ENCODE assay signal across 9 mouse cellular contexts in the genomic region with DNA sequence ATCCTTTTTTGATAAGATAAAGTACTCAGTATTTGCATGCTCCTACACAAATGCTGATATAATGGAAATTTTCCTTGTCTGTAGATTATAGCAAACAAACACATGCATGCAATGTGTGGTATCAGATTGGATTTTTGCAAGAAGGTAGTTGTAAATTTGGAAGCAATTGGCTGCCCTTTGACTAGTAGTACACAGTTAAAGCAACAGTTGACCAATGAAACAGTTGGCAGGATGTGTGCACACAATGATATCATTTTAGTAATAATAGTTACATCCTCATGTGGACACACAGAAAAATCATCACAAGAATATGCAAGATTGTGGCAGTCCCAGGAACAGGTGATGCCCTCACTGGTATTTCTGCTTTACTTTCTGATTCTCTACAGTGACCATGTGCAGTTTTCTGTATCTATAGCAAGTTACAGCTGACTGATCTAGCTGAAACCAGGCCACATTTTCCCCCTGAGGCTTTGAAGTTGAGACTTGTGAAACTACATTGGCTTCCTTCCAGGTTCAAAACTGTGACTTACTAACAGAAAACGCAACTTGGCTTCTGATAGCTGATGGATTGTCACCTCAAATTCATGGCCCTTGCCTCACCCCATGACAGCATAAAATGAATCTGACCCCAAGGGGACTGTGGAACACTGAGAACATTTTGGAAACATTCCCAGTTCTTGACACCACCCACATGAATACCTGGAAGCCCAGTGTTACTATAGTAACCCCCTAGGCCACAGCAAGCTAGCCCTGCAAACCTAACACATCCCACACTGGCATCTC.
A peak's percentile ranks its signal among the peaks of the same experiment; 100 is the strongest.
DNase-seq lines count a peak whose midpoint lies in the region; ATAC-seq and TF ChIP-seq lines count a peak whose summit lies in the region.
"Had no signal": no experiment of that assay in that cellular context is flagged by ENCODE, and none has a peak within 500 bp of the region (broad histone marks: within the 10 kb centered on the region; RNA-seq: fewer than 3 reads in every experiment).

No protein-coding gene starts in this region.

- H3K79me2 ChIP-seq in liver, adult 2 months (ENCODE audit: control insufficient read depth, insufficient read depth, low read length): no peaks in the 10 kb centered on the region

- H3K9ac ChIP-seq in liver, adult 2 months (ENCODE audit: low read depth, low read length): no peak overlapping the region
- no peak overlapping the region for H3K9ac ChIP-seq in liver, embryonic 11.5 days (ENCODE audit: low read depth, low read length)
- H3K9ac ChIP-seq: limb, embryonic 15.5 days had no signal

- TF ChIP-seq POLR2A in liver, adult 2 months (IDR thresholded peaks at IDR 0.05; ENCODE audit: extremely low read depth, insufficient read depth, low read length): no peak

- H3K4me2 ChIP-seq in liver, embryonic 11.5 days: no peak overlapping the region
- H3K4me2 ChIP-seq: limb, embryonic 15.5 days had no signal

- peak; percentile 92 for DNase-seq in liver, adult 2 months (ENCODE audit: extremely low read depth, low read depth, low spot score)
- no peak for DNase-seq in liver, embryonic 11.5 days (ENCODE audit: low spot score)
- peak; percentile 60 for DNase-seq in adrenal gland, postnatal 14 days
- DNase-seq in heart, postnatal 14 days: peak; percentile 6 to 7
- DNase-seq in lung, postnatal 25 days (ENCODE audit: low spot score): peak; percentile 22
- DNase-seq in thymus, postnatal 4 days: no peak
- DNase-seq in frontal cortex, postnatal 36 days (ENCODE audit: low spot score in 2 of 2): no peak
- no peak for DNase-seq in right cerebral cortex, adult 18-20 months

- ATAC-seq in liver, embryonic 11.5 days (replicated peaks; ENCODE audit: low FRiP score): no peak

- no peaks in the 10 kb centered on the region for H3K27me3 ChIP-seq in liver, adult 2 months (ENCODE audit: control insufficient read depth, insufficient read depth, low read length)
- no peaks in the 10 kb centered on the region for H3K27me3 ChIP-seq in liver, embryonic 11.5 days (replicated peaks; ENCODE audit: control insufficient read depth, insufficient read depth, low read length)
- H3K27me3 ChIP-seq: limb, embryonic 15.5 days had no signal

- peak overlapping the region; percentile 12 for H3K27ac ChIP-seq in liver, adult 2 months (replicated peaks; ENCODE audit: insufficient read depth, low read depth, low read length)
- no peak overlapping the region for H3K27ac ChIP-seq in liver, embryonic 11.5 days (ENCODE audit: low read depth, low read length)
- H3K27ac ChIP-seq: limb, embryonic 15.5 days had no signal

- H3K4me1 ChIP-seq in liver, adult 2 months (ENCODE audit: control insufficient read depth, insufficient read depth, low read length): peaks cover 15% of the 10 kb centered on the region
- H3K4me1 ChIP-seq in liver, embryonic 11.5 days (replicated peaks; ENCODE audit: control insufficient read depth, insufficient read depth, low read length): no peaks in the 10 kb centered on the region
- H3K4me1 ChIP-seq: limb, embryonic 15.5 days had no signal

- intact Hi-C loops in heart, postnatal 14 days (cut with DNase I): loop anchor here (2.0 kb wide), 2 partner anchors 95 to 157 kb away; no protein-coding TSS in a partner anchor

- H3K9me3 ChIP-seq in liver, embryonic 11.5 days (ENCODE audit: control insufficient read depth, low read length): no peaks in the 10 kb centered on the region
- H3K9me3 ChIP-seq: limb, embryonic 15.5 days had no signal

- 19% methylated on average over 1 of the region's 1 CpGs for WGBS in liver, adult 2 months
- WGBS in liver, embryonic 11.5 days: 63% methylated on average over 1 of the region's 1 CpGs

- no peaks in the 10 kb centered on the region for H3K36me3 ChIP-seq in liver, adult 2 months (ENCODE audit: control insufficient read depth, insufficient read depth, low read length)
- no peaks in the 10 kb centered on the region for H3K36me3 ChIP-seq in liver, embryonic 11.5 days (ENCODE audit: control insufficient read depth, insufficient read depth, low read length)
- H3K36me3 ChIP-seq: limb, embryonic 15.5 days had no signal

- no peak for TF ChIP-seq CTCF in liver, adult 2 months (IDR thresholded peaks at IDR 0.05; ENCODE audit: low read depth, low read length)

- H3K4me3 ChIP-seq in liver, adult 2 months (ENCODE audit: insufficient read depth, low read depth, low read length): no peak overlapping the region
- no peak overlapping the region for H3K4me3 ChIP-seq in liver, embryonic 11.5 days (ENCODE audit: low read depth, low read length)
- H3K4me3 ChIP-seq: limb, embryonic 15.5 days had no signal

Comparison
In these comparisons a context has a peak if more than half of its experiments do, and no peak if none do; other contexts are left out.
1. DNase-seq: peak in liver, adult 2 months (single experiment), adrenal gland, postnatal 14 days (single experiment), heart, postnatal 14 days (2 of 2) and lung, postnatal 25 days (single experiment); none in liver, embryonic 11.5 days (single experiment), thymus, postnatal 4 days (single experiment), frontal cortex, postnatal 36 days (0 of 2) and right cerebral cortex, adult 18-20 months (single experiment).